Mouse (Mus musculus): ENCODE results near the gene Tgm2. TPM values are rescaled to one million over a fixed set of nuclear protein-coding genes. Genes with fewer than 3 reads are reported as not detected.

Gene Tgm2
- polyA plus RNA-seq, 1 experiment from 2014 or later = 109 TPM

DNA sequence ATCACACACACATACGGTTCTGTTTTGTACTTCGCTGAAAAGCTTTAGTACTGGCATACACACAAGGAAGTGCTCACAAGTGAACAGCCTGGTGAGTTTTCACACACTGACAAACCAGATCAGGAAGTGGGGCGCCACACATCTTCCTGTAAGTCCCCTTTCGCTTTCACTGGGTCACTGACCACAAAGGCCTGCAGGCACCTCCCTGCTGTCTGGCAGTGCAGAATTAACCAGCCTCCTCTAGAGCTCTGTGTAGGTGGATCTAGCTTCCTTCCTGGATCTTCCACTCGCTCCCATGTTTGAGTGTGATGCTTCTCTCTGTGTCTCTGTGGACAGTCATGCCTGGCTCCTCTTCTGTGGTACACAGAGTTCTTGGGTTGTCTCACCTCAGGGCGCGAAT, 20.4 kb upstream of the Tgm2 start:
- no peaks in the 10 kb centered on the region; the same call in 1 of the 2 replicates for H3K4me1 ChIP-seq (replicated peaks; ENCODE audit: control insufficient read depth, insufficient read depth)
- H3K4me2 ChIP-seq (replicated peaks; ENCODE audit: low read depth) = no peak overlapping the region
- no peaks in the 10 kb centered on the region for H3K9me3 ChIP-seq (ENCODE audit: control insufficient read depth, low read length)
- no peak for TF ChIP-seq EP300 (optimal IDR thresholded peaks at IDR 0.05)
- TF ChIP-seq CTCF (IDR thresholded peaks at IDR 0.05; ENCODE audit: low read depth) = no peak
- WGBS = 78% methylated on average over 7 of the region's 7 CpGs
- H3K9ac ChIP-seq (ENCODE audit: low read length) = no peak overlapping the region
- no peaks in the 10 kb centered on the region for H3K36me3 ChIP-seq (ENCODE audit: control insufficient read depth, insufficient read depth, low read length)
- no peak overlapping the region for H3K4me3 ChIP-seq (ENCODE audit: low read depth, low read length)
- ATAC-seq (ENCODE audit: low FRiP score, low TSS enrichment) (peak; percentile 73), DNase-seq (ENCODE audit: low spot score) (peak; percentile 51)
- H3K27ac ChIP-seq (replicated peaks) = no peak overlapping the region
- no peaks in the 10 kb centered on the region for H3K27me3 ChIP-seq (ENCODE audit: control insufficient read depth, insufficient read depth, low read length)

DNA sequence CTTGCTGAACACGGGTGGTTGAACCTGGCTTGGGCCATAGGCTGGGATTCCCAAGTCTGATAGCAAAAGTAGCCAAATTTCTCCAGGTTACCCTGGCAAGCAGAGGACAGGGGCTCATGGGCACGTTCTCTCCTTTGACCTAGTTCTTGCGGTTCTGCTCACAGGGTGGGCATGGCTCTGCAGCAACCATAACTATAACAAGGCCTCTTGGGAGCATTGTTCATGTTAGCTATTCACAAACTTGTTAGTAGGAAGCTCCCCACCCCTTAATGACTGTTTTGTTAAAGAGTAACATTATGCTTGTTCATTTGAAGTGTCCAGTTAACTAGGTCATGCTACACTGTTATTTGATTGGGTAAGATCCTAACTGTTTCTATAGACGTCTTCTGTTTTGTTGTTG, 19.5 kb upstream of the Tgm2 start:
- Histone ChIP-seq H3K27ac (replicated peaks) (no peak overlapping the region), H3K36me3 (ENCODE audit: control insufficient read depth, insufficient read depth, low read length) (no peaks in the 10 kb centered on the region), H3K4me1 (replicated peaks; ENCODE audit: control insufficient read depth, insufficient read depth) (no peaks in the 10 kb centered on the region; the same call in 1 of the 2 replicates), H3K9ac (ENCODE audit: low read length) (no peak overlapping the region), H3K9me3 (ENCODE audit: control insufficient read depth, low read length) (no peaks in the 10 kb centered on the region), H3K27me3 (ENCODE audit: control insufficient read depth, insufficient read depth, low read length) (no peaks in the 10 kb centered on the region), H3K4me2 (replicated peaks; ENCODE audit: low read depth) (no peak overlapping the region), H3K4me3 (ENCODE audit: low read depth, low read length) (no peak overlapping the region)
- 86% methylated on average over 4 of the region's 4 CpGs for WGBS
- ATAC-seq (ENCODE audit: low FRiP score, low TSS enrichment) (no peak), DNase-seq (ENCODE audit: low spot score) (no peak)
- TF ChIP-seq CTCF (IDR thresholded peaks at IDR 0.05; ENCODE audit: low read depth) = no peak
- no peak for TF ChIP-seq EP300 (optimal IDR thresholded peaks at IDR 0.05)

DNA sequence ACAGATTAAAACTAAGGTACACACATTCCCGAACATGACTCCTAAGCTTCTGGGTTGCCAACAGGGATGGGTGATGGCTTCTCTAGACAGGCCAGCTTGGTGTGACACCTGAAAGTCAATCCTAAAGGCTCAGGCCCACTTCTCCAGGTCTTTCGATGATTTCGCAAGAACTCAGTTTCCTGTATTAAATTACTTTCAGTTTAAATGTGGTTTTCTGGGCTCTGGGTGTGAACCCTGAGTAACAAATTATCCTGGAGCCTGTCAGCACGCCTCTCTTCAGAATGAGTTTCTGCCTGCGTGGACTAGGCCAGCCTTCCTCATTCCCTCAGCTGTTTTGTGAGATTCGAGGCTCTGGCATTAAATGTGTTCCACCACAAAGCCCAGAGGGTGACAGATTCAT, 16.8 kb upstream of the Tgm2 start:
- Histone ChIP-seq H3K4me3 (ENCODE audit: low read depth, low read length) (no peak overlapping the region), H3K9me3 (ENCODE audit: control insufficient read depth, low read length) (no peaks in the 10 kb centered on the region), H3K36me3 (ENCODE audit: control insufficient read depth, insufficient read depth, low read length) (no peaks in the 10 kb centered on the region), H3K27ac (replicated peaks) (no peak overlapping the region), H3K4me1 (replicated peaks; ENCODE audit: control insufficient read depth, insufficient read depth) (no peaks in the 10 kb centered on the region; the same call in 1 of the 2 replicates), H3K9ac (ENCODE audit: low read length) (no peak overlapping the region), H3K27me3 (ENCODE audit: control insufficient read depth, insufficient read depth, low read length) (no peaks in the 10 kb centered on the region), H3K4me2 (replicated peaks; ENCODE audit: low read depth) (no peak overlapping the region)
- WGBS = 55% methylated on average over 6 of the region's 6 CpGs
- DNase-seq (ENCODE audit: low spot score) (no peak), ATAC-seq (ENCODE audit: low FRiP score, low TSS enrichment) (no peak)
- no peak for TF ChIP-seq CTCF (IDR thresholded peaks at IDR 0.05; ENCODE audit: low read depth)
- no peak for TF ChIP-seq EP300 (optimal IDR thresholded peaks at IDR 0.05)

DNA sequence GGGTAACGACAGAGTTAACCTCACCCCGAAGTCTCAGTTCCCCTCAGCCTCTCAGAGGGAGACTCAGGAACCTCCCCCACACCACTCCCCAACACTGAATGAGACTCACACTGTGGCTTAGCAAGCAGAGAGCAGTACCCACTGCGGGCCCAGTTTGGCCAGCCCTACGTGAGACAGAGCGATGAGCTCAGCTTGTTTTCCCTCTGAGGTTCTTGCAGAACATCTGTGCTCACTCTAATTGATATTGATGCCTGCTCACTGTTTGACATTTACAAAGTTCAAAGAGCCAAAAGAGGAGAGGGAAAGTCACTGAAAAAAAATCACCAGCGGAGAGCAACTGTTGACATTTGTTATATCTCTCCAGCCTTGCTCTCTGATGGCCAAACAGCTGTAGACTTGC, 15.5 kb upstream of the Tgm2 start:
- no peak for DNase-seq (ENCODE audit: low spot score)
- ATAC-seq (ENCODE audit: low FRiP score, low TSS enrichment) = peak; percentile 41; the same call in 1 of the 2 replicates
- Histone ChIP-seq H3K9me3 (ENCODE audit: control insufficient read depth, low read length) (no peaks in the 10 kb centered on the region), H3K9ac (ENCODE audit: low read length) (no peak overlapping the region), H3K4me3 (ENCODE audit: low read depth, low read length) (no peak overlapping the region), H3K27me3 (ENCODE audit: control insufficient read depth, insufficient read depth, low read length) (no peaks in the 10 kb centered on the region), H3K4me1 (replicated peaks; ENCODE audit: control insufficient read depth, insufficient read depth) (no peaks in the 10 kb centered on the region), H3K4me2 (replicated peaks; ENCODE audit: low read depth) (no peak overlapping the region), H3K36me3 (ENCODE audit: control insufficient read depth, insufficient read depth, low read length) (no peaks in the 10 kb centered on the region), H3K27ac (replicated peaks) (no peak overlapping the region; the same call in 1 of the 2 replicates)
- no peak for TF ChIP-seq CTCF (IDR thresholded peaks at IDR 0.05; ENCODE audit: low read depth)
- TF ChIP-seq EP300 (optimal IDR thresholded peaks at IDR 0.05) = no peak
- WGBS = 55% methylated on average over 6 of the region's 6 CpGs

DNA sequence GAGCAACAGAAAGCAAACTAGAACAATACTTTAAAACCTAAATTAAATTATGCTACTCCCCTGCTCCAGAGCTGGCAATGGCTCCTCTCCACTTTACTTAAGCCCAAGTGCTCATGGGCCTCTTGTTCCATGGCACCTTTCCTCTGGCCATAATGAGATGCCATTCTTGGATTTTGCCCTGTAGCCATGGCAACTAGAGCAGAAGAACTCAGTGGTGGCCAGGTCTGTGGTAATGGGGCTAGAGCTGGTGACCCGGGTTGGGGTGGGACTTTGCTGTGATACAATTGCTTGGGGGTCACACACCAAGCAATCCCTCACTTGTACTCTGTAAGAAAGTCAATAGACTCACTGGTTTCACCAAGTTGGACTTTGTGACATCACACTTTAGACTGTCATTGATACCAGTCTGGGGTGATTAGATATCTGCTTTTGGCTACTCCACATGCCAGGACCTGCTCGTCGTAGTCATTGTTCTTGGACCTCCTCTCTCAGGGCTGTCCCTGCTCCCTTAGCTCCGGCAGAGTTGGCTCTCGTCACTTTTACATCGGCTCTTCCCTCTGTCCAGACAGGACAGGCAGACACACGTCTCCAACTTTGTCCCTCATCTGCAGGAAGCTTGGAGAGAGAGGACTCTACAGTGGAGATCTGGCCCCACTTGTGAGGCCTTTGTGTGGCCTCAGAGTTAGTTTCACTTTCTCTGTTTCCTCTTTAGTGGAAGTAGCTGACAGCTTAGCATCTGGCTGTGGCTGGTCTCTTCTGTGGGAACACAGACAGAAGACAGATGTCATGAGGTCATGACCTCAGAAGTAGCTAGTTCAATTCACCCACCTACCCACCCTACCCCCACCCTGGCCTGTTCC, 13.4 kb upstream of the Tgm2 start:
- TF ChIP-seq CTCF (IDR thresholded peaks at IDR 0.05; ENCODE audit: low read depth) (no peak), EP300 (optimal IDR thresholded peaks at IDR 0.05) (no peak)
- H3K4me3 ChIP-seq (ENCODE audit: low read depth, low read length) = no peak overlapping the region
- H3K36me3 ChIP-seq (ENCODE audit: control insufficient read depth, insufficient read depth, low read length) = no peaks in the 10 kb centered on the region
- DNase-seq (ENCODE audit: low spot score) (no peak), ATAC-seq (ENCODE audit: low FRiP score, low TSS enrichment) (peak; percentile 63; the same call in 1 of the 2 replicates)
- H3K4me2 ChIP-seq (replicated peaks; ENCODE audit: low read depth) = 0 out of 2 replicates have a peak overlapping the region, but pooled peaks have one; percentile 29
- peak overlapping the region; percentile 78 for H3K27ac ChIP-seq (replicated peaks)
- H3K27me3 ChIP-seq (ENCODE audit: control insufficient read depth, insufficient read depth, low read length) = no peaks in the 10 kb centered on the region
- 34% methylated on average over 7 of the region's 7 CpGs for WGBS
- H3K9ac ChIP-seq (ENCODE audit: low read length) = no peak overlapping the region
- no peaks in the 10 kb centered on the region for H3K4me1 ChIP-seq (replicated peaks; ENCODE audit: control insufficient read depth, insufficient read depth)
- no peaks in the 10 kb centered on the region for H3K9me3 ChIP-seq (ENCODE audit: control insufficient read depth, low read length)

DNA sequence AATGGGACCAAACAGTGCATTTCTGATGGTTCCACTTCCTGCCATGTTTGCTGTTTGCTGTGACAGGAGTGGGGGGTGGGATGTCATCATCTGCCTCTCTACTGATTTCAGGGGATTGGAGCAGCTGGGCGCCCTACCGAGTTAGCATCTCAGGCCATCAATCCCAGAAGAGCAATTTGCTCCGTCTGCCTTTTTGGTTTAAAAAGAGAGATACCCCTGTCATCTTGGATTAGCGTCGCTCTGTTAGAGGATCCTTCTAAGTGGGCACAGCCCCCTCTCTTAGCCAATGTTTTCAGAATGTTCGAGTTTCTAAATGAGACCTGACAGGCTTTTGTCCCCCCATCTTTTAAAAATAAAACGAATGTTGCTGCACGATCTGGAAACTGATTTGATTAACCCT, 11.4 kb upstream of the Tgm2 start:
- DNase-seq (ENCODE audit: low spot score) (no peak), ATAC-seq (ENCODE audit: low FRiP score, low TSS enrichment) (no peak)
- Histone ChIP-seq H3K4me1 (replicated peaks; ENCODE audit: control insufficient read depth, insufficient read depth) (no peaks in the 10 kb centered on the region), H3K27me3 (ENCODE audit: control insufficient read depth, insufficient read depth, low read length) (no peaks in the 10 kb centered on the region), H3K4me2 (replicated peaks; ENCODE audit: low read depth) (no peak overlapping the region), H3K9ac (ENCODE audit: low read length) (no peak overlapping the region), H3K4me3 (ENCODE audit: low read depth, low read length) (no peak overlapping the region), H3K27ac (replicated peaks) (no peak overlapping the region), H3K9me3 (ENCODE audit: control insufficient read depth, low read length) (no peaks in the 10 kb centered on the region), H3K36me3 (ENCODE audit: control insufficient read depth, insufficient read depth, low read length) (no peaks in the 10 kb centered on the region)
- TF ChIP-seq EP300 (optimal IDR thresholded peaks at IDR 0.05) (no peak), CTCF (IDR thresholded peaks at IDR 0.05; ENCODE audit: low read depth) (no peak)
- WGBS = 78% methylated on average over 8 of the region's 8 CpGs
